Mouse (Mus musculus): ENCODE results near the gene Ddi2.

Gene Ddi2

DNA sequence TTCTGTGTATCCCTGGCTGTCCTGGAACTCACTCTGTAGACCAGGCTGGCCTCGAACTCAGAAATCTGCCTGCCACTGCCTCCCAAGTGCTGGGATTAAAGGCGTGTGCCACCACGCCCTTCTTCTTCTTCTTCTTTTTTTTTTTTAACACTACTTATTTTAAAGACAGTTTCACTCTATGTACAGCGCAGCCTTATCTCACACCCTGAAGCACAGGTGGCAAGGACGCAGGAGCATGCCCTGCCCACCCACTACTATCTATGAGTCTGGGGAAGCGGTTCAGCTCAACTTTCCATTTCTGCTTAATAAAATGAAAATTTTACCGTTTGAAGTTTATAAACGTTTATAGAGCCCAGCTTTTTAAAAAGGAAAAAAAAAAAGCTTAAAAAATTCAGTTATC, 34.7 kb downstream of the Ddi2 start:
- DNase-seq (ENCODE audit: low spot score): no peak

DNA sequence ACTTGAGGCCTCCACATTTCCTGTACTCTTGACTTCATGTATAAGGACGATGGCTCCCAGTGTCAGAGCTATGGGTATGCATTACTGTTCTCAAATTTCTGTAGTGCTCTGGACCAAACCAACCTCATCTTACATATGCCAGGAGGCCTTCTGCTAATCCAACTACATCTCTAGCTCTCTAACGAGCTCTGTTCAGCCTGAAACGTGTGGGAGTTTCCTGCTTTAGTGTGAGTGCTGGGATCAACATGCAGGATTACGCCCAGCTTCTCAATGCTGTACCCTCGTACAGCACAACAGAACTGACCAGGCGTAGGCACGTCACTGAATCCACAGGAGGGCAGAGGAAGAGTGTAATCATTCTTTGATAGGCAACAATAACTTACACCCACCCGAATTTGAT, 36.7 kb downstream of the Ddi2 start:
- no peak for DNase-seq (ENCODE audit: low spot score)

DNA sequence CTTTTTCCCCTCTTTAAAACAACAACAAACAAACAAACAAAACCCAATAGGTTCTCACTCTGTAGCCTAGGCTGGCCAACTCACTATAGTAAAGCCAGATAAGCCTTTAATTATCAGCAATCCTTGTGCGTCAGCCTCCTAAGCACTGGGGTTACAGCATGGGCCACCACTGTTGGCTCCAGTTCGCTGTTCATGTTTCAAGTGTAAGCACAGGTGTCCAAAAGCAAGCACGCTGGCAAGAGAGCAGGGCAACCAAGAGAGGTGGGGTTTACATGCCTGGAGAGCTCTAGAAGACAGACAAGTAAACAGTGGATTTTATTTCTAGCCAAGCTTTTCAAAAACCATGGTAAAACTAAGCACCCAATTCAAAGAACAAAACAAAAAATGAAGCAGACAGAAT, 37.1 kb downstream of the Ddi2 start:
- DNase-seq (ENCODE audit: low spot score): no peak

DNA sequence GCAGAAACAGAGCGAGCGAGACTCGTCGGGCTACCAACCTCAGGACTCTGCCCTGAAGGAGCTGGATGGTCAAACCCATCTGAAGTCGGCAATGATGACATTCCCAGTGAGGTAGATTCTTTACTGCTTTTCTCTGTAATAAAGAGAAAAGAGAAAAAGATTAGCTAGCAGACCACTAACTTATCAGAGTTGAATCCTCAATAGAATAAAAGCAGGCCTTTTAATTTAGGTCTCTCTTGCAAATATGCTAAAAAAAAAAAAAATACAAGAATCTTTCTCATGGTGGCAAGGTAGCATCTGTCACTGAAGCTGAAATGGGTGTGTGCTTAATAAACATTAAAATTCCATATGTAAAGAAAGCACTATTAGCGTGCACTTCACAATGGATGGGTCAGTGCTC, 37.7 kb downstream of the Ddi2 start, which contains the start of gene Rsc1a1:
Rsc1a1 (minus strand) TSS at position 101 of the 400 bp plus-strand sequence.
- no peak for DNase-seq (ENCODE audit: low spot score)

DNA sequence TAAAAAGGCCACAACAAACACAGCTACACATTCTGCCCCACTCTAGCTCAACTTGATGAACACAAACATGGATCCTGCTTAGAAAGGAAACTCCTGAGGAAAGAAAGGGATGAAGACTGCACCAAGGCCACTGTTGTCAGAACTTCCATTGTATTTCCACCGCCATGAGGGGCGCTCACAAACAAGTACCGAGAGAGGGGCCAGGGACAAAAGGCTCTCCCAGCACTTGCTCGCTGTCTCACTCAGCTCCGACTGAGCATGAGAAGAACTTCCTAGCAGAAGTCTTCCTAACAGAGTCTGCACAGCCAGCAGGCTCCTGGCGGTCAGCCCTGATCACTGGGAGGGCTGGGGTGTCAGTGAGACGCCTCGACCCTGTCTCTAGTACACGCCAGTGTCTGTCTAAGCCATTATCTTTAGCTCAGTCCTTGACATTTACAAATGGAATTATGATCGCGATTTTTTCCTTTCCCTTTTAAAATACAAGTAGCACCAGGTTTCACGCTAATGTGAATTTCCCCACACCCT, 40.5 kb downstream of the Ddi2 start:
- DNase-seq (ENCODE audit: low spot score): no peak

DNA sequence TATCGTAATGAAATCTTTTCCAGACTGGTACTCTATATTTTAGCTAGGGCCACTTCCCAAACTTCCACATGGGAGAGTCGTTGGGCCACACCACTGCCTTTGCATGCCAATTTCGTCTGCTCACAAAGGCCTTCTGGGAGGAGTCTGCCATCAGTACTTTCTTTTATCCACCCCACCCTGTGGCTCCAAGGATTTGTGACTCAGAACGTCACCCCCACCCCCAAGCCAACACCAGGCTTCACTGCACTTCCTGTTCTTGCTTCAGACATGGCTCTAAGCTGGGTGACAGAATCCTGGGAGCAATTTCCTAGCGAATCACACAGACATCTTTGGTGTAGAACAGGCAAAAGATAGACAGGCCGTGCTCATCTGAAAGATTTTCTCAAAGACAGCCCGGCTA, 41.5 kb downstream of the Ddi2 start:
- no peak for DNase-seq (ENCODE audit: low spot score)

DNA sequence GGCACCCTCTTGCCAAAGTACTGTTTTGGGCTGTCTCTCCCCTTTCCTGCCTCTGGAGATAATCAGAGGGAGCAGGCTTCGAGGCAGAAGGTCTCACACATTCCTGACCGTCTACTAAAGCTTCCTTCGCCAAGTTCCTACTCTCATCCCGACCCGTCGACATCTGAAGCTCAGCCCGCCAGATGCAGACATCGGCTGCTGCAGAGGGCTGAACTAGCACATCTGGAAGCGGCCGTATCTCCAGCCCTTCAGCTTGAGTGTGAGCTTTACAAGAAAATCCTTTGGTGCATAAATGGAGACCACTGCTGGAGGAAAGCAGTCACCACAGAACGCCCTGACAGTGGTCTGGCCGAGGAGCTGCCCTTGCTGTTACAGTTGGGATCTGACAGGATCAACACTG, 42.3 kb downstream of the Ddi2 start:
- no peak for DNase-seq (ENCODE audit: low spot score)

DNA sequence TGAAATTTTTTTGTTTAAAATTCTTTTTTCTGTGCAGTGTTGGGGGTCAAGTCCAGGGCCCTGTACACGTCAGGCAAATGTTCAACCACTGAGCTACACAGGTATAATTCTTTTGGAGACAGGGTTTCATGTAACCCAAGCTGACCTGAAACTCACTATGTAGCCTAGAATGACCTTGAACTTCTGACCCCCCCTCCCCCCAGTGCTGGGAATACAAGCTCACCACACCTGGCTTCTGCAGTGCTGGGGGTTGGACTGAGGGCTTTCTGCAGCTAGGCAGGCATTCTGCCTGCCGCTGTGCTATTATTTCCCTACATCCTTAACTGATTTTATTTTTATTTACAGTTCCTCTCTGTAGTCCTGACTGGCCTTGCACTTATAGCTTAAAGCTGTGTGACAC, 44.2 kb downstream of the Ddi2 start:
- no peak for DNase-seq (ENCODE audit: low spot score)

DNA sequence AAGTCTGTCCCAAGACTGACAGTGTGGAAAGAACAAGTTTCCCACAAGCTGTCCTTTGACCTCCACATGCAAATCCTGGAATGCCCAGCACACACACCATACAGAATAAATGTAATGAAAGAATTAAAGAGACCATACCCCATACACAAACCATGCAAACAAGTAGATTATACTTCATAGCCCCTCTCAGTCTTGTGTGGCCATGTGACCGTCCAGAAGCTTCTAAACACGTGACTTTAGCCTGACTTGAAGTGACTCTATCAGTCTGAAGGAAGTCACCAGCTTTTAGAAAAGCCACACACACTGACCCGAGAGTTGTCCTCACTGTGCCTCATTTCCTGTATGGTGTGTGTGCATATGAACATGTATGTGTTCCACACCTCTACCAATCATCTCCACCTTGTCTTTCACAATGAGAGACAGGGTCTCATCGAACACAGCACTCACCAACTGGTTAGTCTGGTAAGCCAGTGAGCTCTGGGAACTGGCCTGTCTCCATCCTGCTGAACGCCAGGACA, 46.7 kb downstream of the Ddi2 start:
- DNase-seq (ENCODE audit: low spot score): no peak

DNA sequence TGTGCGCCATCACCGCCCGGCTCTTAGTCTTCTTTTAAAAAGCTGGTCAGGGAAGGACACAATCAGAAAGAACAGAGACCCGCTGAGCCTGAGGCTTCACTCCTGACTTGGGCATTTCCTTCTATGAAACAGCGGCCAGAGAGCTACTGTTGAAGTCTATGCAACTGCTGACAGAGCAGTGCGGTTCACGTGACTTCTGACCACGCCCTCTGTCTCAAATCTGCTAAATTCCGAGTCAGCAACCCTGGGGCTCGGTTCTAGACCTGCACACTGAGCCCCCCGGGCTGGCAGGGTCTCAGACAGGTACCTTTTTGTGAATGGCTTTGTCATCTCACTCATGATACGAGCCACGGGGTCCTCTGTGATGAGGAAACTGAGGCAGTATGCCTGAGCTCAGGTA, 50.9 kb downstream of the Ddi2 start:
- DNase-seq (ENCODE audit: low spot score): no peak

DNA sequence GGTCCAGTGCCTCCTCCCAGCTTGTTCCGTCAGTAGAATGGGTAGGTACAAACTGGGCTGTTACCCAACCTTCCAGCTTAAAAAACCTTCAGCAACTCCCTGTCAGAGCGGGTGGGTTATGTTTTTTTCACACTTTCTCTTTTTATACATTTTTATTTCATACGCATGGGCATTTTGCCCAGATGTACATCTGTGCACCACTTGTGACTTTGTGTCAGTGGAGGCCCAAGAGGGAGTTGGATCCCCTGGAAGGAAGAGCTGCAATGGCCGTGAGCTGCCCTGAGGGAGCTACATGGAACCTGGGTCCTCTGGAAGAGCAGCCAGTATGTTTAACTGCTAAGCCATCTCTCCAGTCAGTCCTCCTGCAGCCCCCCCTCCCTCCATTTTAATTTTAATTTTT, 51.8 kb downstream of the Ddi2 start:
- no peak for DNase-seq (ENCODE audit: low spot score)

DNA sequence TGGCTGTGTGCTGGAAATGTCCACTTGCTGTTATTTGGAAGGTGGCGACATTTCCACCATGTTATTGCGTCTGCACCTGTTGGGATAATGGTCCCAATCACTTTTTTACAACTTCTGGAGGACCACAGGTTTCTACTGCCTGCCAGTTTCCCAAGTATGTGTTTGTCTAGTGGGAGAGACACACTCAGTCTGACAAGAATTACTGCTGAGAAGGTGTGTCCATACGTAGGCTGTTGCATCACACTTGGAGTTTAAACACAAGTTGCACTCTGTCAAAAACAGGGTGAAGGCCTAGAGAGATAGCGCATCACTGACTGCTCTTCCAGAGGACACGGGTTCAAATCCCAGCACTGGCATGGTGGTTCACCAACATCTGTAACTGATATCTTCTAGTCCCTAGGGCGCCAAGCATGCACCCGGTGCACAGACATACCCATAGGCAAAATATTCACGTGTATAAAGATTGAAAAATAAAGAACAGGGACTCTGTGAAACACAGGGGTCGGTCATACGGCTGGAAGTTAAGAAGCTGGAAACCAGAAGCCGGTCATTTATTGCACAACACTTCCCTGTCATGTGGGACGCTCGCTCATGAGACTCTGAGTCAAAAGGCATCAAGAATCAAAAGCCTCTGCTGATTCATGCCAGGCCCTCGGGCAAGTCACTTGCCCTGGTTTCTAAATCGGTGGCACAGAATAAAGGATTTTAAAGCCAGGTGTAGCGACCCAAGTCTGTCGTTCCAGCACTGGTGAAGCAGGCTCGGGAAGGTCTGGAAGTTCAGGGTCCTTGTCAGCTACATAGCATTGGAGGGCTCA, 53.1 kb downstream of the Ddi2 start:
- no peak for DNase-seq (ENCODE audit: low spot score)

DNA sequence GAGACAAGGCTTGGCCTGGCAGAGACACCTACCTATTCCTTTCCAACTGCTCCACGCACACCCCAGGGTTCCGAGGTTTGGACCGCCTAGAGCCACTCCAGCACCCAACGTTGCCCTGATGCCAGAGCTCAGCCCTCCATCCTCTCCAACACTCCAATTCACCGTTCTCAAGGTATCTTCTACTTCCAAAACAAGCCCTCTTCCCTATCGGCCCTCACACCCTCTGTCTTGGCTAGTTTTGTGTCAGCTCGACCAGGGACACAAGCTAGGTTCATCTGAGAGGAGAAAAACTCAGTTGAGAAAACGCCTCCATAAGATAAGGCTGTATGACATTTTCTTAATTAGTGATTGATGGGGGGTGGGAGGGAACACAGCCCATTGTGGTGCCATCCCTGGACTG, 58.4 kb downstream of the Ddi2 start, which contains the start of gene Plekhm2:
Plekhm2 (minus strand) TSS at position 101 of the 400 bp plus-strand sequence.
- DNase-seq (ENCODE audit: low spot score): no peak

DNA sequence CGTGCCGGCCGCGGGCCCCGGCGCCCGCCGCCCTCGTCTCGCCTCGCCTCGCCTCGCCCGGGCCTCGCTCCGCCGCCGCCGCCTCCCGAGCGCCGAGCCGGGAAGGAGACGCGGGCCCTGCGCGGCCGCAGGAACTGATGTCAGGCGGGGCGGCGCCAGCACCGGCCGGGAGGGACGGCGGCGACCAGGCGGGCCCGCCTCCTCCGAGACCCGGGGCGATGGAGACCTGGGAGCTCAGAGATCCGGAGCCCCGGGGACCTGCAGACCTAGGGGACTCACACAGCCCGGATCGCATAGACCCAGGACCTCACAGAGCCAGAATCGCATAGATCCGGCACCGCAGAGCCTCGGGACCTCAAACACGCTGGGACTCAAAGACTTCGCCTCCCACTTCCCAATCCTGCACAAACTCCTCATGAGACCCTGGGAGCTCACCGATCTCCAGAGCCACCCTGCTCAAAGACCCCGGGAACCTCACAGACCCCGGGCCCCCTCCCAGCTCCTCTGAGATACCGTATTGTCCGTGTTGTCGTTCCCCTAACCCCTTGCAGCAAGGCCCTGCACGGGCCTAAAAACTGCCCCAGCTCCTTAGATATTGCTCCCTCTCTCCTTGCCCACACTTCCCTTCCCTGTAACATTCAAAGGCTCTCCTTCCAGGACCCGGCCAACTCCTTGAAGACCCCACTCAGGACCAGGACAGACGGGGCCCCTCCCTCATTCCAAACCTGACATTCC, 59.0 kb downstream of the Ddi2 start:
- no peak for DNase-seq (ENCODE audit: low spot score)

DNA sequence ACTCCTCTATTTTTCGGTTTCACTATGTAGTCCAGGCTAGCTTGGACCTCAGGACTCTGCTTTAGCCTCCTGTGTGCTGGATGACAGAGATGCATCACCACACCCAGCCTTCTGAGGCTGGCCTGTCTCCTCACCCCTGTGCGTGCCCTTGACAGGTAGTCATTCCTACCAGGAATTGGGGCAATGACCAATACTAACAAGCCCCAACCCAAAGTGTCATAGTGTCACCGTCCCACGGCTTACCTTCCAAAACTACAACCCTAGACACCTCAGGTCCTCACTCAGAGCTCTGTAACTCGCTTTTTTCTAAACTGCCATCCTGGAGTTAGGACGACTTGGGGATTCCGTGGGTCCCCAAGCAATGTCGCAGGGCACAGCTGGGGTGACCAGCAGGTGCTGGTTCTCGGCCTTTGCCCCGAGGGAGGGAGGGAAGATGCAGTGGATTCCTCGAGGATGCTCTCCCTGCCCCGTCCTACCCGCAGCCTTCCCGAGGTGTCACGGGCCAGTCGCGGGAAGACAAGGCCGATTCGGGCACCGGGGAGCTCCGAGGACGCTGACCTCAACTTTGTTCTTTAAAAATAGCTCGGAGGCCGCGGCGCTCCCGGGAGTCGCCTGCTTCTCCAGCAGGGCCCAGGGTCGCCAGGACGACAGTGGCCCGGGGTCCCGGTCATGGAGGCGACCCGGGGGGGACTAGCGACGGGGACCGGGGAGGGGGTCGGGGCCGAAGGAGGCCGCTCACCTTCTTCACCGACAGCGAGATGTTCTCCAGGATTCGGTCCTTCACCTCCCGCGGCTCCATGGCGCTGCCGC, 59.9 kb downstream of the Ddi2 start:
- DNase-seq (ENCODE audit: low spot score): no peak

DNA sequence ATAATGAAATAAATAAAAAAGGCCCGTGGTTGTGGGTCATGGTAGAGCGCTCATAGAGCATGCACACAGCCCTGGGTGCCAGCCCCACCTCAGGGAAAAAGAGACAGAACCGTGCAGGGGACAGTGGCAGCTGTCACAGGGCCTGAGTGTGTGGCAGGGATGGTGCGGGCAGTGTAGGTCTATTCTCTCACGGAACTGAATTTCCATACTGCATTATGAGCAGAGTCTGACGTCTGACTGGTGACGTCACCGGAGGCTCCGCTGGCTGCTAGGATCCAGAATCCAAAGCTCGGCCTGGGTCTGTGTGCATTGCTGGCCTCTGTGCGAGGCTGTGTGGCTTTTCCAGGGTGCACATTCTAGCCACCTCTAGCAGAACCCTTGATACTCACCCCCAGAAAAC, 62.3 kb downstream of the Ddi2 start:
- DNase-seq (ENCODE audit: low spot score): no peak

DNA sequence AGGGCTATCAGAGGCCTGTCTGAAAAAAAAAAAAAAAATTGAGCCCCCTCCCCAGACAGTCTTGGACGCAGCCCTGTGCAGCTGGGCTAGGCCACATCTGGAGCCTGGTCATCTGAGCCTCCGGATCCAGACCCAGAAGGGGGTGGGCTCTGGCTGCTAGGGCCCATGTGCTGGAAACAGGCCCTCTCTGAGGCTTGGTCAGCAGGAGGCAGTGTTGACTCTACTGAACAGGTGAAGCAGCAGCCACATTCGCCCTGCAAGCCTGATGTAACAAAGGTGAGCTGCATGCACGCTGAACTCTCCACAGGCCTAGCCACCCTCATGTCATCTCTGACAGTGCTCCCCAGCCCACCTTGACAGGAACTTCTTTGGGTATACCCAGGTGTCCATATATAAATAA, 63.5 kb downstream of the Ddi2 start:
- DNase-seq (ENCODE audit: low spot score): no peak

DNA sequence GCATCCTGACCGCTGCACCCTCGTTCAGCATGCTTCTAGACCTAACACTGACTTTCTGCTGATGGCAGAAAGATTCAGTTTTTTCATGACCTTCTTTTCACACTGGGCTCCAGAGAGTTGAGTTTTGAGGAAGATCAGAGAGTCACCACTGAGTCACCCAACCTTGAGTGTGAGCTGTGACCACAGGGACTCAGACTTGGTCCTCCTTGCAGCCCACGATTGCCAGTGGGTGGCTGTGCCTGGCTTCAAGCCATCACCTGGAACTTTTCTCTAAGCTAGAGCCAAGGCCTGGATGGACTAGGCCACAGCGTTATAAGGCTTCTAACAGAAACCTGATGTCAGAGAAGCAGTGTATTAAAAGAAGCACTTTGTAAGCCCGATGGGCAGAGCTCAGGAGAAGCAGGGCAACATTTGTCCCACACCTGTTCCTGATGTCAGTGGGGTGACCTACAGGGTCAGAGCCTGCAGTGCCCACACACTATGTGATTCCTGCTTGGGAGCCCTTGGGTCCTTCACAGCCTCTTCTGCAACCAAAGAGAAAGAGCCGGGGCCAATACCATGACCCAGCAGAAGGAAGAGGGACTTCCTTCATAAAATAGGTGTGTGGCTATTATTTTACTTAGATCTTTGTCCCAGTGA, 64.3 kb downstream of the Ddi2 start:
- DNase-seq (ENCODE audit: low spot score): no peak

DNA sequence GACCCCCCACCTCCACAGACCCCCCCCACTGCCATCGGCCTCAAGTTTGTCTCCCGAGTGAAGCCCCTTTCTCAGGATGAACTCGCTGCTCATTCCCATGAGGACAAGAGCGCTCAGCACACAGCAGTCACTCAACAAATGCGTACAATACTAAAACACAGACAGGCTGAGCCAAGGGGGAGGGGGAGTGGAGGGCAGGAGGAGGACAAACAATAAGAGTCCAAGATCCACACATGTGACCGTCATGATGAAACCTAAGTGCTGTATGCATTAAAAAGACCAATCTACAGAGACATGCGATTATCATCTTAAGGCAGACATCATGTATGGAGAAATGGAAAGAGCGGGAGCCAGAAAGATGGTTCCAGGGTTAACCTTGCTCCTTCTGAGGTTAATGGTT, 66.3 kb downstream of the Ddi2 start:
- DNase-seq (ENCODE audit: low spot score): no peak

DNA sequence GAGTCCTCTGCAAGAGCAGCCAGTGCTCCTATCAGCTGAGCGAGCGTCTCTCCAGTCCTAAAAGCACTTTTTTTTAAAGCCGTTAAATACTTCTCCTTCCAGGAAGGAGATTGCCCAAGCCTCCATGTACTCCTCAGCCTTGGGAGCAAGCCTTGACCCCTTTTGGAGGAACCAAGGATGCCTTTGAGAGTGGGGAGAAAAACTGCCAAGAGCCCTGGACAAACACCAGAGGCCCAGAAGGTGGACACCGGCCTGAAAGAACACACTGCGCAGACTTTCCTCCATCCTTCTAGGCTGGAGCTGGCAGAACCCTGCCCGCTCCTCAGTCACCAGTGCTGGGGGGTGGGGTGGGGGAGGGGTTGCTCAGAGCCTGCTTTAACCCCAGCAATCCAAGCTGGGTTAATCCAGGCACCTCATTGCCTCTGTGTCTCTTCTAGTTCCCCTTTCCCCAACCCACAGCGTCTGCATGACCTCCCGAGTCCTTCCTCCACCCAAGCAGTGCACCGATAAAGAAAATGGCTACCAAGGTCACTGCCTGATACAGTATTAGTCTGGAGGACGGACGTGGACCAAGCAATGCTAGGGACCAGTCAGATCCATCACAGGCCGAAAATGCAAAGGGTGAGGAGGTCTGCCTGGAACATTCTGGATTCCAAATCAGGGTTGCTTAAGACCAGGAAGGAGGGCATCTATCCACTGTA, 67.2 kb downstream of the Ddi2 start:
- DNase-seq (ENCODE audit: low spot score): no peak

DNA sequence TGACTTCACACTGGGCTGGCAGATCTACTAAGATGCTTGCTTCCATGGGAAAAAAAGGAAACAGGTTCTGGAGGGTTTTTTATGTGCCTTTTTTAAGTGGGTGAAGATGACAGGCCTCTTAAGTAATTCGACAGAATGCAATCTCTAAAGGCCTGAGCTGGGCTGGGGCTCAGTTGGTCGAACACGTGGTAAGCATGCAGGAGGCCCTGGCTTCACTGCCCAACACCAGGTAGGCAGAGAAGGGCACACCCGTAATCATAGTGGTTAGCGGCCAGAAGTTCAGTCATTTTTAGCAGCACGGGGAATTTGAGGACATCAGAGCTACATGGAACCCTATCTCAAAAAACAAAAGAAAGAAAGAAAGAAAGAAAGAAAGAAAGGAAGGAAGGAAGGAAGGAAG, 68.7 kb downstream of the Ddi2 start:
- no peak for DNase-seq (ENCODE audit: low spot score)

Data from layer of hippocampus, adult 9-10 months (tissue).